Mouse (Mus musculus): ENCODE results near the gene Slc25a42.
A peak's percentile ranks its signal among the peaks of the same experiment; 100 is the strongest.

The Slc25a42 gene

DNA sequence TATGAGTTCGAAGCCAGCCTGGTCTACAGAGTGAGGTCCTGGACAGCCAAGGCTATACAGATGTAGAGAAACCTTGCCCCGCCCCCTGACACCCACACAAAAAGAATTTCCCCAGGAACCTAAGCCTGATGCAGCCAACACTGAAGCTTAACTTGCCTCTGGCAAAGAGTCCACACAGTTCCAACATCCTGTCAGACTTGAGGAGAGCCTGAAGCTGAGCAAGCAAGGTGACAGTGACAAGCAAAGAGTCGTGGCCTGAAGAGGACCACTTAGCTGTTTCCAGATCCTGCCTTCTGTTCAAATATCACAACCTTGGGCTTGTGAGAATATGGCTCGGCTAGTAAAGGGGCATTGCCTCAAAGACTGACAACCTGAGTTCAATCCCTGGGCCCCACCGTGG is 3.0 kb upstream of the Slc25a42 start:
- no peak for ATAC-seq (ENCODE audit: low TSS enrichment)

GRCm38 (mm10) chr8:70214411-70214810 is 2.3 kb upstream of the Slc25a42 start:
- no peak for ATAC-seq (ENCODE audit: low TSS enrichment)

DNA sequence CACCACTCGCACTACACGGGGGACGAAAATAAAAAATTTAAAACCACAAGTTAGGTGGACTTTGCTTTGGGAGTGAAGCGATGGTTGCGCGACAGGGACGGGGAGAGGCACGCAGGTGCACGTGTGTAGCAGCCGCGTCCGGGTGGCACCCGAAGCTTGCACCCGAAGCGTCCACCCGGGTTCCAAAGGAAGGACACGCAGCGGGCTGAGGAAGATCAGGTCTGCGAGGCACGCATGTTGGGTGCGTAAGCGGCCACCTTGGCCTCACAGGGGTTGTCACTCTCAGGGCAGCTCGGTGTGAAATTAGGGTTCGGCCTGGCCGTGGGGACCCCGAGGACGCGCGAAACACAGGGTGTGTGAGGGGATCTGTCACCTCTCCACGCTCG is 386 bp downstream of the Slc25a42 start:
- ATAC-seq (ENCODE audit: low TSS enrichment), result no peak

- no peak for ATAC-seq (ENCODE audit: low TSS enrichment)
These were observed 830 bp downstream of the Slc25a42 start for GRCm38 (mm10) chr8:70211275-70211674.

DNA sequence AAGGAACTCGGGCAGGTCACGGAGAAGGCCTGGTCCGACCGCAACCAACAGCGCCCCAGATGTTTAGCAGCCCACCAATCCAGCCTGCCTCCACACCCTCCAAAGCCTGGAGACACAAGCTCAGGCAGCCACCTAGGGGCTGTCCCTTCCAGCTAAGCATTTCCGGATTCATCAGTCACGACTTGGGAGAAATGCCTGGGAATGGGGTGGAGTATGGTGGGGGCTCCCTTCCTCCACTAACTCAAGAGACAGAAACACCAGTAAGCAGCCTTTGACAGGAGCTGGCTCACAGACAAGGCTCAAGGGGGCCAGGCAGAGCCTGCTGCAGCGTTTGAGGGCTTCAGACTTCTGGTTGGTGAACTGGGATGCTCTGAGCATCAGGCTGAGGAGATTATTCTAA is 1.6 kb downstream of the Slc25a42 start:
- ATAC-seq (ENCODE audit: low TSS enrichment), result peak; percentile 20; the same call in 1 of the 2 replicates

DNA sequence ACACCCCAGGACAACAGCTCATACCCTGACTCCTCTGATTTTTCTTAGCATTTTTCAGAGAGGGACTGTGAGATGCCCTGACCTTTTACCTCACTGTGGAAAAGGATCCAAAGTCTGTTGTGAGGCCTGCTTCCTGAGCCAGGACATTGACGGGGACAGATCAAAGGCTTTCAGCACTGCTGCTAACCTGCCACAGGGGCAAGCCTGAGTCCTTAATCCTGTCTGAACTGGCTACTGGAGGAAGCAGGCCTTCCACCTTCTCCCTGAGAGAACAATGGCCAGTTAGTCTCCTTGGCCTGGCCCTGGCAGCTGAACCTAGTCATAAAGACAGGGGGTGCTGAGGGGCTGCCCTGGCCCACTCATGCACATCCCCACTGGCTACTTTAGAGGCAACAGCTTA is 4.0 kb downstream of the Slc25a42 start:
- ATAC-seq (ENCODE audit: low TSS enrichment), result no peak

DNA sequence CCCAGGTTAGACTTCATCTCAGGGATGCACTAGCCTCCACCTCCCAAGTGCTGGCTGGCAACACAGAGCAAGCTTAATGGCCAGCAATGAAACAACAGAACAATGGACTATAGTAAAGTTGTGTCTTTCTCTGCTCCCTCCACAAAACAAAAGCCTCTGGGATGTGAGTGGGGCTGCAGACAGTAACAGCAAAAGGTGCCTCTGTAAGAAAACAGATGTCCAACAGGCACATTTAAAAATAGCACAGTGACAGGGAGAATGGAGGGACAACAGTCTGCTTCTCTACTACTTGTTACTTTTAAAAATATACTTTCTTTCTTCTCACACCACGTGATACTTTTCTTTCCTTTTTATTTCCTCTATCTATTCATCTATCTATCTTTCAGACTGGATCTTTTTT is 7.3 kb downstream of the Slc25a42 start:
- ATAC-seq (ENCODE audit: low TSS enrichment), result no peak

DNA sequence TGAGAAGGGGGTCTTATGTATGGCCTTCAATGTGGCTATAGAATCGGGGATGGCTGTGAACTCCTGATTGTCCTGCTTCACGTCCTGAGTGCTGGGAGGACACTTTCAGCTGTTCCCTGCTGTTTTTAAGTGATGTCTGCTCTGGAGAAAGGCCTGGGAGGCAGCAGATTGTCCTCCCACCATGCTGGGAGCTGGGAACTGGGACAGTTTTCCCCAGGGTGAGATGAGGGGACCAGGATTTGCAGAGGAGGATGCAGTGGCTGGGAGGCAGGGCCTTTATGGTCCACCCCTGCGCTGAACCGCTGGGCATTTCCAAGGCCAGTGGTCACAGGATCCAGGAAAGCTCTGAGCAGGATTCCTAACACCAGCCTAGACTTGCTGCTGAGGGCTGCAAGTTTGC is 9.0 kb downstream of the Slc25a42 start:
- ATAC-seq (ENCODE audit: low TSS enrichment), result peak; percentile 66

DNA sequence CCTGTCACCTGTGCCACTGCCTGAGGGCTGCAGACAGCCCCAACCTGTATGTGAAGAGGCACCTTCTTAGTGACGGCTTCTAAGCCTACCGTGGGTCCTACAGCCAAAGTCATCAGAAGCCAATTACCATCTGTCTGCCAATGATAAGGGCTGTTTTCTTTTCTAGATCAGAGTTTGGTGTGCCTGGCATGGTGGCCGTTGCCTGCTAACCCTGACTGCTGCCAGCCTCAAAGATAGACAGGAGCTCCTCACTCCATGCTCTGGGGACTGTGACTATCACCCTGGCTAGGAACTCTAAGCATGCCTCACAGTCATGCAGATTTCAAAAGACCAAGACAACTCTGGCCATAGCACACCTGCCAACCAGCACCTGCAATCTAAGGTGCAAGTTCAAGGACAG is 10.7 kb downstream of the Slc25a42 start:
- ATAC-seq (ENCODE audit: low TSS enrichment), result no peak

GRCm38 (mm10) chr8:70200098-70200681 is 11.9 kb downstream of the Slc25a42 start:
- peak; percentile 63 for ATAC-seq (ENCODE audit: low TSS enrichment)

DNA sequence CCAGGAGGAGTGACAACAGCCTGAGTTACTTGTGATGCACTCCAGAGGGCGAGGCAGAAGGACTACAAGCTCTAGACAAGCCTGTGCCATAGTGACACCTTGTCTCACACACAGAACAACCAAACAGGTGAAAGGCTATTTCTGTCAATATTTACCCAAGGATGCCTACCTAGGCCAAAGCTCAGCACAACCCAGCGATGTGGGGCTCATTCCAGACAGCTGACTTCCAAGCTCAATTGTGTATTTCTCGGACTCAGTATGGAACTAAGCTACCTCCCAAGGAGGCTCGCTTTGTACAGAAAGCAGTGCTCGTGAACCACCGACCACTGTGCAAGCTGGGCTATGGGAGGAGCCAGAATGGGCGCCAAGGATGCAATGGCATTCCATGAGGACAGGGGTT is 14.5 kb downstream of the Slc25a42 start:
- ATAC-seq (ENCODE audit: low TSS enrichment), result no peak

- ATAC-seq (ENCODE audit: low TSS enrichment), result no peak
These were observed 16.3 kb downstream of the Slc25a42 start for GRCm38 (mm10) chr8:70195762-70196161.

- no peak for ATAC-seq (ENCODE audit: low TSS enrichment)
These were observed 17.9 kb downstream of the Slc25a42 start for GRCm38 (mm10) chr8:70194191-70194590.

- no peak for ATAC-seq (ENCODE audit: low TSS enrichment)
These were observed 18.9 kb downstream of the Slc25a42 start for GRCm38 (mm10) chr8:70193238-70193637.

DNA sequence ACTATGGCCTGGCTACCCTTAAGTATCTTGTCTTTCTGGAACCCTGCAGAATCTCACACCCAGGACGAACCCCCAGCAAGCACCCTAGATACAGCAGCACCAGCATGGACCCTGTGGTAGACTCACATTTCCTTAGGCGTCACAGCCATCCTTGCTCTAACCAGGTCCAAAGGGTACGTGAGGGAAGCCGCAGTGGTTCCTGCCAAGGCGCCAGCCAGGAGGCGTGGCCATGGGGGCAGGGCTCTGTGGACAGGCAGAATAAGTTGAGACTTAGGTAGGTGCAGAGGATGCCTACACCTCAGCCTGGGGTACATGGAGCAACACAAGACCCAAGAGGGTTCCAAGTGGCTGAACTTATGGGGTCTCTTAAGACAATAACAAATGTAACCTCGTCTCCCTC is 23.4 kb downstream of the Slc25a42 start:
- no peak for ATAC-seq (ENCODE audit: low TSS enrichment)

GRCm38 (mm10) chr8:70183194-70183593 is 28.9 kb downstream of the Slc25a42 start:
- ATAC-seq (ENCODE audit: low TSS enrichment), result no peak

DNA sequence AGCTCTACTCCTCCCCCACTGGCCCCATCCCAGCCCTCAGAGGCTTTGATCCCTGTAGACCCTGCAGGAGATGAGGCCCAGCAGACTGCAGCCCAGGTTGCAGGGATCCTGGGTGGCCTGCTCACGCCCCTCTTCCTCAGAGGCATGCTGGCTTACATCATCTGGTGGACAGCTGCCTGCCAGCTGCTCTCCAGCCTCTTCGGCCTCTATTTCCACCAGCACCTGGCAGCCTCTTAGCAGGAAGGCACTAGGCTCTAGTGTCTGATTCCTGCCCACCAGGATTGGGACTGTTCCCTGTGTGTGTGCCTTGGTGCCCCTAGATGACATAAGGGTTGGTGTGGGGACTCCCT is 30.2 kb downstream of the Slc25a42 start:
- ATAC-seq (ENCODE audit: low TSS enrichment), result no peak

GRCm38 (mm10) chr8:70181212-70181902 is 30.7 kb downstream of the Slc25a42 start:
- no peak for ATAC-seq (ENCODE audit: low TSS enrichment)

- no peak for ATAC-seq (ENCODE audit: low TSS enrichment)
These were observed 33.0 kb downstream of the Slc25a42 start for GRCm38 (mm10) chr8:70179082-70179481.

DNA sequence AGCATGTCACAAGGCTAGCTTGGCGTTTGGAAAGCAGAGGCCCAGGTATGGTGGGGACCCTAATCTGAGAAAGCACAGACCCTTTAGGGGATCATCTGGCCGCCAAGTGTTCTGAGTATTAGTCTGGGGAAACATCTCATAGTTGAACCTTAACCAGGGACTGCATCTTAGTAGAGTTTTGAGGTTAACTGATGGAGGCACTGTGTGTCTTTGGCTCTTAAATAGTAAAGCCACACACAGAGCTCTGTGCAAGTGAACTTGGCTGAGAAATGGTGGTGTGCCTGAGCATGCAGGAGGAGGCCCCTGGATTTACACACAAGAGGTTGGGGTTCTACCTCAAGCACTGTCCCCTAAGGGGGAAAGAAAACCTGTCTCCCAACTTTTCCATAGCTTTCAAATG is 33.9 kb downstream of the Slc25a42 start:
- ATAC-seq (ENCODE audit: low TSS enrichment), result no peak

- peak; percentile 10; the same call in 1 of the 2 replicates for ATAC-seq (ENCODE audit: low TSS enrichment)
These were observed 38.0 kb downstream of the Slc25a42 start for GRCm38 (mm10) chr8:70174079-70174478.

DNA sequence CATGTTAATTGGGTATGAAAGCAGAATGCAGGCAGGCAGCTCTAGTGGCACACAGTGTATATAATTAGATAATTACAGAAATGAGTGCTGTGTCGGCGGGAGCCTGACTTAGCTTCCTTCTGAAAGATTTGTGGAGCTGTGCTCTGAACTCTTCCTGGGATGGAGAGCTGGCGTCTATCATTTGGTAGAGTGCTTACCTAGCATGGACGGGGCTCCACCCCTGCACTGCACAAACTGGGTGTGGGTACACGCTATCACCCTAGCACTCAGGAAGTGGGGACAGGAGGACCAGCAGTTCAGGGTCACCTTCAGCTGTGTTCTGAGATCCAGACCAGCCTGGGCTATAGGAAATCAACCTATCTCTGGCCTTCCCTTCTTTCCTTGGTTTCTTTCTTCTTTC is 38.8 kb downstream of the Slc25a42 start:
- no peak for ATAC-seq (ENCODE audit: low TSS enrichment)

DNA sequence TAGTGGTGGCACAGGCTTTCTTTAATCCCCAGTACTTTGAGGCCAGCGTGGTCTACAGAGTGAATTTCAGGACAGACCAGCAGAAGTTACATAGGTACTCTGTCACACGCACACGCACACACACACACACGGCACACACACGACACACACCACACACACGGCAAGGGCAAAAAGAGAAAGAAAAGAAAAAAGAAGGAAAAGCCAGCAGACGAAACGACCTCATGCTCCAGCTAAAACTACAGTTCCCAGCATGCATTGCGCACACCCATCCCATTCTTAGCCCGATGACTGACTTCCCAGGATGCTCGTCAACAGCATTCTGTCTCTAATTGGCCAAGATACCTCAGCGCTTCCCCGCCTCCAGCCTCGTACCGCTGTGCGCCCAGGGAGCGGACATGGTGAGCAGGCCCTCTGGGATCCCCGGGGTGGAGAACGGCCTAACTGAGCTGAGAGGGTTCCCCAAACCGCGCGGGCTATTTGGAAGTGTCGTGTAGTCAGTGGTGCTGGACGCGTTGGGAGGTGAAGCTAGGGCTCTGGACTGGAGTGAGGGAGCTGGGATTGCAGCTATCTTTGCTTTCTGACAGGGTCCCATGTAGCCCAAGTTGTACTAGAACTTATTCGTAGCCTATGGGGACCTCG is 39.9 kb downstream of the Slc25a42 start, which contains the start of gene Tmem161a:
Gene Tmem161a, plus strand, starts transcription at position 314 of the 639 bp plus-strand sequence.
- ATAC-seq (ENCODE audit: low TSS enrichment), result peak; percentile 98

All from frontal cortex, adult (tissue).